Mouse (Mus musculus) retina, postnatal 7 days (tissue): ENCODE results near the gene Nrbp1.

Experiments used
- DNase-seq: peaks from one replicate; pipeline ENCODE4 v3.0.0-alpha.2; 2012; ENCODE audit warnings: low read depth, low spot score

Gene Nrbp1

GRCm38 (mm10) chr5:31257616-31258015 is 17.0 kb downstream of the Nrbp1 start:
- DNase-seq, result no peak

GRCm38 (mm10) chr5:31266101-31266500 is 25.4 kb downstream of the Nrbp1 start:
- no peak for DNase-seq

DNA sequence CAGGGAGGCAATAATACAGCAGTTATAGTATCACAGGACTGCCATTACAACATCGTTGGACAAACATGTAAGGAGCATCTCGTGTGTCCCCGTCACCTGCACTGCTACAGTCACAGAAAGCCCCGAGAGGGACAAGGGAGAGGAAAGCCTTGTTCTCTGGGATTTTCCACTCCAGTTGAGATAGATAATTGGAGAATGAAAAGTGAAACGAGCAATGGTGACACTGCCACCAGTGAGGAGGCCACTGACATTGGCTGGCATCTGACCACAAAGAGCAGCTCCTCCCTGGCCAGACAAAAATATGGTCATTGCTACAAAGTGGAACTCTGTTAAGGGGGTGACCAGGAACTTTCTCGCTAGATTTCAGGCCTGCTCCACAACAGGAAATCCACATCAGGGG is 27.0 kb downstream of the Nrbp1 start:
- DNase-seq, result no peak

DNA sequence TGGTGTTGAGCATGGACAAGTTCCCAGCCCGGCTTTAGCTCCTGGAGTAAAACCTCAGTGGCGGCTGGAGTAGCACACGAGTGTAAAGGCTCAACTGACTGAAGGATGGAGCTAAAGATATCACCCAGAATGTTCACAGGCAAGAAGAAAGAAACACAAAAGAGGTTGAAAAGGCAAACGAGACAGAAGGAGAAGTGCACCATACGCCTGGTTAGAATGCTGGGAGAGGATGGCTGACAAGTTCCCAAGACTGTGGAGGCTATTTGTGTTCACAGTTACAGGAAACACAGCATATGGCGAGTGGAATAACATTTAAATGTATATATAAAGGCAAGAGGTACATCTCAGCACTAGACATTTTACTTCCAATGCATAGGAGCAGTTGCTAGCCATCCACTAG is 32.4 kb downstream of the Nrbp1 start:
- no peak for DNase-seq

DNA sequence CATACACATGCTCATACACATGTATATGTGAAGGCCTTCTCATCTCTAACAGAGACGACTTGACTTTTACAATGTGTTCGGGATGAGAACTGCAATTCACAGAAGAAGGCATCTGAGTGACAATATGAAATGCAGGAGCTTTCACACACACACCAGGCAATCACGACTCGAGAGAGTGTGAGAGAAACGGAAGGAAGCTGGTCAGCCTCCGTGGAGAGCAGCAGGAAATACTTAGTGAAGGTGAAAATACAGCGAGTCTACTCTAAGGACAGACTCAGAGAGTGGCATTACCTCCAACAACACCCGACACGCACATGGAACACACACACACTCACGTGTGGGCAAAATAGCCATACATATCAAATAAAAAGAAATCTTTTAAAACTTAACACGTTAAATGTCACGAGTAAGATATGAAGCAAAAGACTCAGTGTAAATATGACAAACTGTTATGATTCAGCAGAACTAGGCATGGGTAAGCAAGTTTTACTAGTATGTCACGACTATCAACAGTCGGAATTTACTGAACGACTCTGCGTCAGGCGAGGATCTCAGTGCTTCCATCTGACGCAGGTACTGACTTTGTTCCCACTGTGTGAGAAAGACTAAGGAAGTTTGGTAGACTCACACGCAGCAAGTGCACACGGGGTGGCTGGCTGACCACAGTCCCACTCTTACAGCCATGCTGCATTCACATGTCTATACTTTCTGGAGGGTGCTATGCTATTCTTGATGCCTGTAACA is 38.8 kb downstream of the Nrbp1 start:
- DNase-seq, result no peak

DNA sequence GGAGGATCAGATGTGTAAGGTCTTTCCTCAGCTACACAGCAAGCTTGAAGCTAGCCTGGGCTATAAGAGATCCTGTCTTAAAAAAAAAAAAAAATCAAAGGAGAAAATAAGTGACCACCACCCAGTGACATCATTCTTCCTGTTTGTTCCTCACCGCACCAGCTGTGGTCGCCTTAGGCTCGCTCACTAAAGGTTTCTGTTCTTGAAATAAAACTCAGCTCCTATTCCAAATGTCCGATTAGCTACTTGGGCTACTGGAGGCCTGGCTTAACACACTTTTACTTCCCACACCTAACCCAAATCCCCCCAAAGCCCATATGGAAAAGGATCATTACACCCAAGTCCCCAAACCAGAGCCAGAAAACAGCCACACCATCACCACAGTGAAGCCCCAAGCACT is 47.6 kb downstream of the Nrbp1 start:
- DNase-seq, result no peak

GRCm38 (mm10) chr5:31288655-31289054 is 48.0 kb downstream of the Nrbp1 start:
- DNase-seq, result no peak

GRCm38 (mm10) chr5:31289626-31290230 is 49.1 kb downstream of the Nrbp1 start:
- no peak for DNase-seq

- DNase-seq, result peak; percentile 92
Observed at GRCm38 (mm10) chr5:31290521-31291360, 50.1 kb downstream of the Nrbp1 start, which contains the start of gene Ift172. TSS of gene Ift172 (minus strand) at chr5:31291116.

GRCm38 (mm10) chr5:31291361-31291688 is 50.7 kb downstream of the Nrbp1 start:
- no peak for DNase-seq

DNA sequence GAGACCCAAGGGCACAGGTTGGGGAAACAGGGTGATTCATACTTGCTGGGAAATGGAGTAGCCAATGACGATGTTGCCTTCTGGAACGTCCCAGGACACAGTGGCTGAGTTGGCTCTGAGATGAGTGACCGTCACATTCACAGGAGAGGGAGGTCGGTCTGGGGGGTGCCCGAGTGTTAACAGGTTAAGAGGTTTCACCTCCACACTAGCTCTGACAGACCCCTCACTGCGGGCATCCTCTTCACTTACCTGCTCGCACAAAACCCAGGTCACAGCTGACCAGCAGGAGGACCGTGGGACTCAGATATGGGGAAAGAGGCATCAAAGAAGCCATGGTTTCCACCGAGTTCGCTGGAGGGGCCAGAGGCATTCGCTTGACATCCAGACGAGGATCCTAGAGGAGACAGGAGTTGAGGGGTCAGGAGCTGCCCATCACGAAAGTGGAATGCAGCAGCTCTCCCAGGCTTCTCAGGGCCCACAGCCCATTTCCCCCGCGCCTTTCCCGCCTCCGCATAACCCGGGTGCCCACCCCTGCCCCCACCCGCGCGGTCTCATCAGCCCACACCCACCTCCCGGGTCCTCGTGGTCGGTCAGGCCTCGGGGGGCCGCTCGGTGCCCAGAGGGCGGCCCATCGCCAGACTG is 54.4 kb downstream of the Nrbp1 start:
- no peak for DNase-seq

DNA sequence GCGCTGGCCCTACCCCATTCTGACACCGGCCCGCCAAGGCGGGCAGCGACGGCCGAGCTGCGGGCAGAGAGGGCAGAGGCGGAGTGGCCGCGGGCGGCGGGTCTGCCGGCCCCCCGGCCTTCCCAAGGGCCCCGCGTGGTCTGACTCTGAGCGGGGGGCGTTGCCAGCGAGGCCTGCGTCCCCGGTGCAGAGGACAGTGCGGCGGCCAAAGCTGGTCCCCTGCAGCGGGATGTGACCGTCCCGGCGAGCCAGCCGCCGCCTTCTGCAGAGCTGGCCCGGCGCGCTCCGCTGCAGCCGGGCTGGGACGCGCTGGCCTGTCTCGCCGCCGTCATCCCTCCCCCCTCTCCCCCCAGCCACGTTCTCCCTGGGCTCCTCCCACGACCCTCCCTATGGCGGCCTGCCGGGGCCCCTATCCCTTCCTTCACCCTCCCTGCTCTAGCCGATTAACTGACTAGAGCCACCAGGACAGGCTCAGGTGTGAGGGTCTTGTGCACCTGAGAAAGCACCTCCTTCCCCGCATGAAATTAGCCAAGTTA is 55.0 kb downstream of the Nrbp1 start, which contains the start of gene Fndc4:
Gene Fndc4, minus strand, starts transcription at position 475 of the 536 bp plus-strand sequence.
- DNase-seq, result peak; percentile 42

GRCm38 (mm10) chr5:31297047-31297757 is 56.5 kb downstream of the Nrbp1 start, which contains the start of gene Gckr:
TSS of gene Gckr (plus strand) at chr5:31297443.
- no peak for DNase-seq

DNA sequence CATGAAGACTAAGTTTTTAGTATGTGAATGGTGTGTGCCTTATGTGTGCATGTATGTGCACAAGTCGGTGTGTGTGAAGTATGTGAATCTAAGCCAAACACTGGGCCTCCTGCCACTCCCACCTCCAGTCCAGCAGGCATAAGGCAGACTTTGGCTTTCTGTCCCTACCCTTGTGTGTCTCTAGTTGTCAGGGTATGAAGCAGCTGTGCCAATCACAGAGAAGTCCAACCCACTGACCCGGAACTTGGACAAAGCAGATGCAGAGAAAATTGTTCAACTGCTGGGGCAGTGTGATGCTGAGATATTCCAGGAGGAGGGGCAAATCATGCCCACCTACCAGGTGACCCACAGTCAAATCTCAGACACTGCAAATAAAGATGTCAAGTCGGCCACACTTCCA is 57.3 kb downstream of the Nrbp1 start:
- DNase-seq, result no peak

DNA sequence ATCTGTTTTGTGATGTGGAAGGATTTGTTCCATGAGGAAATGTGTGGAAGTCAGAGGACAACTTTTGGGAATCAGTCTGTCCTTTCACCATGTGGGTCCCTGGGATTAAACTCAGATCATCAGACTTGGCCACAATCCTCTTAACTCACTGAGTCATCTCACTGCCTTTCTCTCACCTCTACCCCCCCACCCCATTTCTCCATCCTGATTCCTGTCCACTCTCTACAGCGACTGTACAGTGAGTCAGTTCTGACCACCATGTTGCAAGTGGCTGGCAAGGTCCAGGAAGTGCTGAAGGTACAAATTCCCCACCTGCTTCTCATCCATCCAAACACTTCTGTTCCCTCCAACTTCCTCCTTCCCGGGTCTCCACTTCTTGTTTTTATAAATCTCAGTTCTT is 57.8 kb downstream of the Nrbp1 start:
- no peak for DNase-seq
